Comparison of ENCODE assay signal across 8 mouse cellular contexts in genomic region chr11:94629884-94630198, GRCm38 (mm10). TPM values are rescaled to one million over a fixed set of nuclear protein-coding genes. Genes with fewer than 3 reads are reported as not detected.
DNase-seq lines count a peak whose midpoint lies in the region; ATAC-seq and TF ChIP-seq lines count a peak whose summit lies in the region.

No protein-coding gene starts in this region.

- no peak for TF ChIP-seq EP300 in heart, adult 2 months (IDR thresholded peaks at IDR 0.05; ENCODE audit: insufficient read depth, low read depth, low read length)
- TF ChIP-seq EP300 in CH12.LX (IDR thresholded peaks at IDR 0.05; ENCODE audit: low read length), result no peak
- TF ChIP-seq EP300 in liver, postnatal 0 days (IDR thresholded peaks at IDR 0.05; ENCODE audit: low read depth), result no peak

- H3K4me2 ChIP-seq in CH12.LX (ENCODE audit: insufficient read depth, low read depth, poor library complexity, severe bottlenecking), result peak overlapping the region; percentile 89
- H3K4me2 ChIP-seq in forebrain, embryonic 16.5 days (ENCODE audit: low read length), result peak overlapping the region; percentile 75
- peak overlapping the region; percentile 88 for H3K4me2 ChIP-seq in liver, postnatal 0 days (ENCODE audit: low read depth, low read length)

- H3K79me2 ChIP-seq in heart, adult 2 months (replicated peaks; ENCODE audit: control insufficient read depth, insufficient read depth, low read length), result peaks cover 4% of the 10 kb centered on the region
- peaks cover 47% of the 10 kb centered on the region for H3K79me2 ChIP-seq in CH12.LX (replicated peaks; ENCODE audit: control insufficient read depth, extremely low read depth, insufficient read depth, poor library complexity, severe bottlenecking)

- H3K4me1 ChIP-seq in heart, adult 2 months (ENCODE audit: control insufficient read depth, insufficient read depth, low read length), result peaks cover 5% of the 10 kb centered on the region
- peaks cover 2 to 29% of the 10 kb centered on the region in 2 experiments; a peak in 2 of 4 replicates for H3K4me1 ChIP-seq in CH12.LX (ENCODE audit: control insufficient read depth in 1 of 2, insufficient read depth in 2 of 2)
- peaks cover 12% of the 10 kb centered on the region for H3K4me1 ChIP-seq in forebrain, embryonic 16.5 days (replicated peaks; ENCODE audit: control insufficient read depth, insufficient read depth, low read length)
- H3K4me1 ChIP-seq in liver, postnatal 0 days (ENCODE audit: insufficient read depth), result peaks cover 10% of the 10 kb centered on the region

- no peaks in the 10 kb centered on the region for H3K27me3 ChIP-seq in heart, adult 2 months (ENCODE audit: control insufficient read depth, insufficient read depth, low read length)
- H3K27me3 ChIP-seq in CH12.LX (replicated peaks), result no peaks in the 10 kb centered on the region
- no peaks in the 10 kb centered on the region for H3K27me3 ChIP-seq in forebrain, embryonic 16.5 days (replicated peaks; ENCODE audit: control insufficient read depth, insufficient read depth, low read length)
- no peaks in the 10 kb centered on the region for H3K27me3 ChIP-seq in liver, postnatal 0 days (ENCODE audit: insufficient read depth, low read length)

- peak overlapping the region; percentile 89 for H3K27ac ChIP-seq in heart, adult 2 months
- H3K27ac ChIP-seq in CH12.LX (ENCODE audit: insufficient read depth, low read depth), result peak overlapping the region; percentile 53
- peak overlapping the region; percentile 60; the same call in 1 of the 2 replicates for H3K27ac ChIP-seq in forebrain, embryonic 16.5 days (ENCODE audit: low read length)
- H3K27ac ChIP-seq in liver, postnatal 0 days (ENCODE audit: low read depth), result peak overlapping the region; percentile 80

- no peak for DNase-seq in heart, adult 2 months
- no peak for DNase-seq in heart, adult 8-10 months (ENCODE audit: low spot score)
- DNase-seq in CH12.LX (ENCODE audit: extremely low read depth), result no peak
- no peak for DNase-seq in liver, postnatal 0 days
- no peak for DNase-seq in T-cell, adult 2 months (ENCODE audit: low spot score)
- DNase-seq in layer of hippocampus, adult 9-11 months, result no peak
- DNase-seq in cerebellum, adult 11 months, result no peak

- WGBS in heart, adult 2 months, result under 1% methylated on average over 25 of the region's 28 CpGs
- 0% methylated on average over 27 of the region's 28 CpGs for WGBS in forebrain, embryonic 16.5 days
- WGBS in liver, postnatal 0 days (ENCODE audit: insufficient replicate concordance), result under 1% methylated on average over 28 of the region's 28 CpGs

- H3K9ac ChIP-seq in heart, adult 2 months (ENCODE audit: low read depth, low read length), result peak overlapping the region; percentile 98
- peak overlapping the region; percentile 92 for H3K9ac ChIP-seq in CH12.LX (ENCODE audit: insufficient read depth, low read depth)
- peak overlapping the region; percentile 87 for H3K9ac ChIP-seq in forebrain, embryonic 16.5 days (replicated peaks; ENCODE audit: low read depth, low read length)
- H3K9ac ChIP-seq in liver, postnatal 0 days (replicated peaks), result peak overlapping the region; percentile 86

- peak overlapping the region; percentile 56 for H3K4me3 ChIP-seq in heart, adult 2 months
- peak overlapping the region; percentile 65 to 93 (median 89) for H3K4me3 ChIP-seq in CH12.LX (replicated peaks in 1 of 3; ENCODE audit: low read depth in 2 of 3, low read length in 2 of 3, poor library complexity in 1 of 3)
- peak overlapping the region; percentile 100 for H3K4me3 ChIP-seq in forebrain, embryonic 16.5 days (replicated peaks; ENCODE audit: low read length)
- peak overlapping the region; percentile 85 for H3K4me3 ChIP-seq in liver, postnatal 0 days (ENCODE audit: low read depth, low read length)

- intact Hi-C loops in heart, adult 2 months (cut with DNase I), result loop anchor here (5.0 kb wide), 1 partner anchor 87 kb away; no protein-coding TSS in a partner anchor

- H3K36me3 ChIP-seq in heart, adult 2 months (ENCODE audit: control insufficient read depth, insufficient read depth, low read length), result no peaks in the 10 kb centered on the region
- H3K36me3 ChIP-seq in CH12.LX (replicated peaks in 1 of 2; ENCODE audit: control insufficient read depth in 1 of 2, insufficient read depth in 1 of 2, low read length in 1 of 2), result peaks cover 27 to 39% of the 10 kb centered on the region in 2 experiments
- H3K36me3 ChIP-seq in forebrain, embryonic 16.5 days (ENCODE audit: control insufficient read depth, insufficient read depth), result peaks cover 21% of the 10 kb centered on the region
- peaks cover 30% of the 10 kb centered on the region for H3K36me3 ChIP-seq in liver, postnatal 0 days (replicated peaks; ENCODE audit: insufficient read depth, low read length)

- TF ChIP-seq POLR2A in heart, adult 2 months (IDR thresholded peaks at IDR 0.05; ENCODE audit: insufficient read depth, low read depth, low read length), result no peak
- TF ChIP-seq POLR2A in CH12.LX (IDR thresholded peaks at IDR 0.05; ENCODE audit: low read depth, low read length), result no peak

- in situ Hi-C loops in CH12.LX (cut with MboI; ENCODE audit: low pct_ligation_motif_present, low pct_unique_long_range_greater_than_20kb, low sequenced_read_pairs), result no loop called here

- no peak for TF ChIP-seq RAD21 in CH12.LX (IDR thresholded peaks at IDR 0.05; ENCODE audit: low read depth, low read length)

- dilution Hi-C loops in CH12.LX (cut with MboI; ENCODE audit: extremely low pct_ligation_motif_present, extremely low pct_unique_long_range_greater_than_20kb, low sequenced_read_pairs), result no loop called here

- TF ChIP-seq CTCF in heart, adult 2 months (IDR thresholded peaks at IDR 0.05), result no peak
- no peak for TF ChIP-seq CTCF in CH12.LX (conservative IDR thresholded peaks at IDR 0.05 in 1 of 2, IDR thresholded peaks at IDR 0.05 in 1 of 2; ENCODE audit: low read depth in 2 of 2, low read length in 2 of 2)
- no peak for TF ChIP-seq CTCF in liver, postnatal 0 days (IDR thresholded peaks at IDR 0.05; ENCODE audit: low read depth)

- peak; percentile 62 for ATAC-seq in forebrain, embryonic 16.5 days
- ATAC-seq in liver, postnatal 0 days, result peak; percentile 44

- no peaks in the 10 kb centered on the region for H3K9me3 ChIP-seq in CH12.LX (replicated peaks; ENCODE audit: low read length)
- no peaks in the 10 kb centered on the region for H3K9me3 ChIP-seq in forebrain, embryonic 16.5 days (ENCODE audit: control insufficient read depth, low read length)
- no peaks in the 10 kb centered on the region for H3K9me3 ChIP-seq in liver, postnatal 0 days (ENCODE audit: low read length)

TF ChIP-seq in CH12.LX, 34 proteins besides CTCF, POLR2A, EP300 and RAD21:
- TF ChIP-seq SIN3A (IDR thresholded peaks at IDR 0.05; ENCODE audit: low read length) (peak; percentile 28), SMC3 (IDR thresholded peaks at IDR 0.05; ENCODE audit: low read depth, low read length) (no peak)

RNA-seq across cellular contexts. Expression of gene Lrrc59, which starts 0.3 kb away (rescaled TPM):
- total RNA-seq in heart, adult 2 months (2021), result 10 to 100 TPM; 31.5 to 32.0 TPM
- 25.3 and 31.9 TPM in 2 replicates for polyA plus RNA-seq in heart, adult 2 months (2012; rRNA removed)
- total RNA-seq in heart, adult 8-10 months (2022), result 10 to 100 TPM; 25.5 to 31.1 (median 28.2) TPM
- total RNA-seq in CH12.LX (2012; rRNA removed), result 324 and 412 TPM in 2 replicates
- 325 and 338 TPM in 2 replicates for total RNA-seq in CH12.LX (2014; rRNA removed)
- polyA plus RNA-seq in CH12.LX (2012; ENCODE audit: insufficient read length, low read depth), result 452 and 493 TPM in 2 replicates
- 162 and 166 TPM in 2 replicates for polyA plus RNA-seq in forebrain, embryonic 16.5 days (2015; fragmentation: Nextera tagmentation; extraction: Ambion mirVana)
- 51.7 and 57.0 TPM in 2 replicates for polyA plus RNA-seq in liver, postnatal 0 days (2015; fragmentation: Nextera tagmentation; extraction: Ambion mirVana)

RNA-seq across cellular contexts. Expression of gene Mrpl27, which starts 23.7 kb away (rescaled TPM):
- 10 to 100 TPM; 54.9 to 59.5 TPM for total RNA-seq in heart, adult 2 months (2021)
- 67.0 and 74.1 TPM in 2 replicates for polyA plus RNA-seq in heart, adult 2 months (2012; rRNA removed)
- 10 to 100 TPM; 59.3 to 66.6 (median 63.0) TPM for total RNA-seq in heart, adult 8-10 months (2022)
- total RNA-seq in CH12.LX (2012; rRNA removed) (104 and 114 TPM in 2 replicates), CH12.LX (2014; rRNA removed) (128 and 139 TPM in 2 replicates)
- polyA plus RNA-seq in CH12.LX (2012; ENCODE audit: insufficient read length, low read depth), result 86.6 and 95.2 TPM in 2 replicates
- 103 and 114 TPM in 2 replicates for polyA plus RNA-seq in forebrain, embryonic 16.5 days (2015; fragmentation: Nextera tagmentation; extraction: Ambion mirVana)
- polyA plus RNA-seq in liver, postnatal 0 days (2015; fragmentation: Nextera tagmentation; extraction: Ambion mirVana), result 73.2 and 81.4 TPM in 2 replicates

RNA-seq across cellular contexts. Expression of gene Eme1, which starts 23.9 kb away (rescaled TPM):
- total RNA-seq in heart, adult 2 months (2021), result not detected
- 0.12 and 0.14 TPM in 2 replicates for polyA plus RNA-seq in heart, adult 2 months (2012; rRNA removed)
- under 1 TPM in 1 of 4 experiments, not detected in 3; 0.44 TPM for total RNA-seq in heart, adult 8-10 months (2022)
- total RNA-seq in CH12.LX (2012; rRNA removed) (36.8 and 46.9 TPM in 2 replicates), CH12.LX (2014; rRNA removed) (38.4 and 40.8 TPM in 2 replicates)
- polyA plus RNA-seq in CH12.LX (2012; ENCODE audit: insufficient read length, low read depth), result 45.9 and 55.2 TPM in 2 replicates
- 8.2 and 8.9 TPM in 2 replicates for polyA plus RNA-seq in forebrain, embryonic 16.5 days (2015; fragmentation: Nextera tagmentation; extraction: Ambion mirVana)
- polyA plus RNA-seq in liver, postnatal 0 days (2015; fragmentation: Nextera tagmentation; extraction: Ambion mirVana), result 4.5 and 4.9 TPM in 2 replicates

RNA-seq across cellular contexts. Expression of gene Acsf2, which starts 28.2 kb away (rescaled TPM):
- 10 to 100 TPM; 19.8 to 26.4 TPM for total RNA-seq in heart, adult 2 months (2021)
- polyA plus RNA-seq in heart, adult 2 months (2012; rRNA removed), result 21.0 and 24.7 TPM in 2 replicates
- 10 to 100 TPM; 25.6 to 34.8 (median 30.1) TPM for total RNA-seq in heart, adult 8-10 months (2022)
- total RNA-seq in CH12.LX (2012; rRNA removed) (4.9 and 7.5 TPM in 2 replicates), CH12.LX (2014; rRNA removed) (4.1 and 4.5 TPM in 2 replicates)
- 24.1 and 25.7 TPM in 2 replicates for polyA plus RNA-seq in CH12.LX (2012; ENCODE audit: insufficient read length, low read depth)
- 0.98 and 1.2 TPM in 2 replicates for polyA plus RNA-seq in forebrain, embryonic 16.5 days (2015; fragmentation: Nextera tagmentation; extraction: Ambion mirVana)
- 4.2 and 4.4 TPM in 2 replicates for polyA plus RNA-seq in liver, postnatal 0 days (2015; fragmentation: Nextera tagmentation; extraction: Ambion mirVana)

RNA-seq across cellular contexts. Expression of gene Xylt2, which starts 47.5 kb away (rescaled TPM):
- 1 to 10 TPM; 7.2 to 7.9 TPM for total RNA-seq in heart, adult 2 months (2021)
- polyA plus RNA-seq in heart, adult 2 months (2012; rRNA removed), result 11.6 and 12.1 TPM in 2 replicates
- total RNA-seq in heart, adult 8-10 months (2022), result 10 to 100 TPM in 1 of 4 experiments, 1 to 10 TPM in 3; 5.4 to 10.1 (median 7.3) TPM
- total RNA-seq in CH12.LX (2012; rRNA removed) (15.5 and 20.2 TPM in 2 replicates), CH12.LX (2014; rRNA removed) (10.1 and 11.2 TPM in 2 replicates)
- polyA plus RNA-seq in CH12.LX (2012; ENCODE audit: insufficient read length, low read depth), result 15.2 and 16.3 TPM in 2 replicates
- polyA plus RNA-seq in forebrain, embryonic 16.5 days (2015; fragmentation: Nextera tagmentation; extraction: Ambion mirVana), result 8.1 and 8.2 TPM in 2 replicates
- 2.7 and 2.9 TPM in 2 replicates for polyA plus RNA-seq in liver, postnatal 0 days (2015; fragmentation: Nextera tagmentation; extraction: Ambion mirVana)
